Mouse (Mus musculus) heart, embryonic 15.5 days (tissue): ENCODE measurements around the gene Il2rg. TPM values are rescaled to one million over a fixed set of nuclear protein-coding genes. Genes with fewer than 3 reads are reported as not detected.
A peak's percentile ranks its signal among the peaks of the same experiment; 100 is the strongest.

Experiments used
- ATAC-seq: fragments of 200-750 bp; cut with Nextera tagmentation; replicated peaks from 2 replicates; pipeline ENCODE4 v1.8.0; 2017; ENCODE audit warnings: low read depth, moderate TSS enrichment; ENCODE audit not compliant: insufficient number of reproducible peaks, insufficient read depth, low FRiP score
- H3K27ac ChIP-seq: fragments of 300-500 bp; sonication (generic); 2 replicates; pipeline ENCODE4 v1.5.1; 2015; ENCODE audit warnings: mild to moderate bottlenecking, inconsistent platforms
- H3K27me3 ChIP-seq: fragments of 300-500 bp; sonication (generic); 2 replicates; pipeline ENCODE4 v1.6.1; 2015; ENCODE audit warnings: inconsistent platforms
- H3K36me3 ChIP-seq: fragments of 300-500 bp; sonication (generic); 2 replicates; pipeline ENCODE4 v1.6.1; 2015; ENCODE audit warnings: mild to moderate bottlenecking, inconsistent platforms
- H3K4me1 ChIP-seq: fragments of 300-500 bp; sonication (generic); replicated peaks from 2 replicates; pipeline ENCODE4 v1.6.1; 2015; ENCODE audit warnings: inconsistent platforms
- H3K4me2 ChIP-seq: fragments of 300-500 bp; sonication (generic); 2 replicates; pipeline ENCODE4 v1.6.1; 2015; ENCODE audit warnings: inconsistent platforms, mild to moderate bottlenecking, moderate library complexity
- H3K4me3 ChIP-seq: fragments of 300-500 bp; sonication (generic); 2 replicates; pipeline ENCODE4 v1.5.1; 2015; ENCODE audit warnings: mild to moderate bottlenecking, inconsistent platforms
- H3K9ac ChIP-seq: fragments of 300-500 bp; sonication (generic); 2 replicates; pipeline ENCODE4 v1.6.1; 2015; ENCODE audit warnings: mild to moderate bottlenecking, inconsistent platforms
- H3K9me3 ChIP-seq: fragments of 300-500 bp; sonication (generic); replicated peaks from 2 replicates; pipeline ENCODE4 v1.6.1; 2016; ENCODE audit warnings: inconsistent platforms
- WGBS: fragments of 180-500 bp; shearing (Covaris S2); methylation state at CpG from one replicate; pipeline ENCODE4 v1.1.7; 2015; ENCODE audit warnings: mixed read lengths; 5-methylcytosine and 5-hydroxymethylcytosine counted together
- polyA plus RNA-seq: library from polyadenylated mRNA; unstranded; fragments of >200 nt; fragmentation: Nextera tagmentation; extraction: Ambion mirVana; gene quantifications from 2 replicates; pipeline ENCODE4 v1.2.1, GENCODE M21; 2015

Gene Il2rg
- polyA plus RNA-seq, 1 experiment from 2014 or later: 17.3 TPM

DNA sequence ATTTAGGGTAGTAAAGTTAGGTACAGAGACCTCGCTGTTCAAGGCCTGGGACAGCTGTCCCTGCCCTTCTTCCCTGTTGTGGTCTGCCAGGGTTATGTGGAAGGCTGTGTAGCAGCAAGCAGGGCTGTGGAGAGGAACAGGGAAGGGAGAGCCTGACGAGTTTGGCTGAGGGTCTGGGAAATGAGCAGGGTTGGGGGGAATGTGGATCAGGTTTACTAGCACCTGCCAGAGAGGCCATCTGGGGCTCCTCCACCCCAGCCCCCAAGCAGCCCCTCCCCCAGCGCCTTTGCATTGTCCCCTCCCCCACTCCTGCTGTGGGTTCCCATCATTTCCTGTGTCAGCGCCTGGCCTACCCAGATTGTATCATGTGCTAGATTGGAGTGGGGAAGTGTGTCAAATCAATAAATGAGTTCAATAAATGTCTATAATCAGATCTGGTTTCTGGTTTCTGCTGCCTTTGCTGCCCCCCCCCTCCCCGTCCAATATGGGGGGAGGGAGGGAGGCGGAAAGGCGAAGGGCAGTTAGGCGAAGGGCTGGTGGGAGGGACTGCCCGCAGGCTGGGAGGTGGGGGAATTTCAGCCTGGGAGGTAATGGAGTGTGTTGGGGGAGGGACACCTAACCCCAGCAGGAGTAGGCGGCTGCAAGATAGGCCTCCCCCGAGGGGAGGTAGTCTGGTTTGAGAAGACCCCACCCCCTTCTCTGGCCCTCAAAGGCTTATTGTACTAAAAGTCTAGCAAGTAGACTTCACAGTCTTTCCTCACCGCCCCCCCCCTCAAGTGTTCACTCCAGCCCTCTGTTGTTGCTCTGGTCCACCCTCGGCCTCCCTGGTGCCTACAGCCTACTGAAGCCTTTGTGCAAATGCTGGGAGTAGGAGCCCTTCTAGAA is 7.4 kb downstream of the Il2rg start:
- Histone ChIP-seq H3K4me1 (peaks cover 18% of the 10 kb centered on the region), H3K4me2 (peak overlapping the region; percentile 30; the same call in 1 of the 2 replicates), H3K27me3 (no peaks in the 10 kb centered on the region), H3K9ac (no peak overlapping the region), H3K36me3 (no peaks in the 10 kb centered on the region), H3K27ac (peak overlapping the region; percentile 6; the same call in 1 of the 2 replicates), H3K9me3 (no peaks in the 10 kb centered on the region), H3K4me3 (no peak overlapping the region)
- peak; percentile 55; the same call in 1 of the 2 replicates for ATAC-seq
- WGBS: 25% methylated on average over 12 of the region's 13 CpGs

DNA sequence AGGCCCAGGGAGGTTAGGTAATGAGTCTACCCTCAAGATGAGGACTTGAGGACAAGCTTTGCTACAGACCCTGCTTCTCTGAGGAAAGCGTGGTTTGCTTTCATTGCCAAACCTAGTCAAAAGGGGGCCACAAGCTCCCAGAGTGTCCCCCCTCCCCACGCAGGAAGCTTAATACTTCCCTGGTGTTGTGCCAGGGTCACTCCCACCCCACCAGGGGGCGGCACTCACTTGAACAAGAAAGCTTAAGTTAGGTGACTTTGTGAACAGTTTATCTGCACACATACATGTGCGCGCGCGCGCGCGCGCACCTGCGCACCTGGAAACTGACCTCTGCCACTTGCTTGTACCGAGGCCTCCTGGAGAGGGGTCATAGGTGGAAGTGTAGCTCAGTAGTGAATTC is 11.5 kb downstream of the Il2rg start:
- H3K4me3 ChIP-seq: no peak overlapping the region
- no peaks in the 10 kb centered on the region for H3K27me3 ChIP-seq
- WGBS: 78% methylated on average over 13 of the region's 13 CpGs

DNA sequence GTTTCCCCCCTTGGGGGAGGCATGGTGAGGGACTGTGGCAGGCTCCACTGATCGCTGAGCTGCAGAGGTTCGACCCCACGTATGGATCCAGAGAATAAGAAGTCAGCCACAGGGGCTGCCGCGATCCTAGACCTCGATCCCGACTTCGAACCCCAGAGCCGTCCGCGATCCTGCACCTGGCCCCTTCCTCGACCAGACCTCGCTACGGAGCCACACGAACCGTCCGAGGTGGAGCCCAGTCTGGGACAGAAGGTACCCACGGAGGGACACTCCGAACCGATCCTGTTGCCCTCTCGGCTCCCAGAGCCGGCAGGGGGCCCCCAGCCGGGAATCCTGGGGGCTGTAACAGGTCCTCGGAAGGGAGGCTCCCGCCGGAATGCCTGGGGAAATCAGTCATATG is 13.3 kb downstream of the Il2rg start:
- H3K4me2 ChIP-seq: peak overlapping the region; percentile 82
- WGBS: 12% methylated on average over 26 of the region's 26 CpGs
- H3K27ac ChIP-seq: peak overlapping the region; percentile 71
- H3K4me3 ChIP-seq: peak overlapping the region; percentile 65
- H3K9me3 ChIP-seq: no peaks in the 10 kb centered on the region
- H3K36me3 ChIP-seq: no peaks in the 10 kb centered on the region
- peak overlapping the region; percentile 71 for H3K9ac ChIP-seq
- H3K27me3 ChIP-seq: no peaks in the 10 kb centered on the region
- H3K4me1 ChIP-seq: peaks cover 11% of the 10 kb centered on the region
- 0 out of 2 replicates have a peak, but pooled peaks have one; percentile 5 for ATAC-seq

More for the DNA sequence above, 11.5 kb downstream of the Il2rg start:
- Histone ChIP-seq H3K4me2 (no peak overlapping the region), H3K9ac (no peak overlapping the region), H3K4me1 (peaks cover 21% of the 10 kb centered on the region), H3K36me3 (no peaks in the 10 kb centered on the region), H3K9me3 (no peaks in the 10 kb centered on the region), H3K27ac (no peak overlapping the region)
- no peak for ATAC-seq

DNA sequence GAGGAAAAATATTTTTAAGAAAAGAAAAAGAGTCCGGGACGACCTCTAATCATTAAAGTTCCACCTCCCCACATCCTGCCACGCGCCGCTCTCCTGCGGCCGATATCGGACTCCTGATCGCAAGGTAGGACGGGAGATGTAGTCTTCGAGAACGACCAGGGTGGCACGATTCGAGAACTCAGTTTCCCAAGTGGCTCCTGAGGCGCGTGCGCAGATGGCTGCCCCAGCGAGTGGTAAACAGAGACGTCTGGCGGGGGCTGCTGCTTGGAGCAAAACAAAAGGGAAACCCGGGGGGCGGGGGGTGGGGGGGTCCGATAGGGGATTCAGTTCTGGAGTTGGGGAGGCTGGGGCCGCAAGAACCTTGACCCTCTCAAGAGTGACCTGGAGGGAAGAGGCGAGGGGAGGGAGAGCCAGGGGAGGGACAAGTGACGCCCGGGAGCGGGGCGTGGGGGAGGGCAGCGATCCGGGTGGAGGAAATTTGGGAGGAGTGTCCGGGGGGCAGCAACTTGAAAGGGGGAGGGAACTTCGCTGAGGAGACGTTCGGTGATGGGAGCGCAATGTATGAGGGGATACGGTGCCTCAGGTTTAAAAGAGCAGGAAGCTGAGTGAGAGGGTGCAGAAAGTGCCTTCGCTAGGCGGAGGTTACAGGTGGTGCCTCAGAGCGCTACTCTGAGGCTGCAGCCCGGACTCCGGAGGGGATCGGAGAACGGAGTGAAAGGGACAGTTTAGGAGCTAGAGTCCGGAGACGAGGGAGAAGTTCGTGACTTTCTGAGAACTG is 13.9 kb downstream of the Il2rg start, which contains the start of gene Foxo4:
Gene Foxo4 (plus strand): TSS at position 577 of the 778 bp plus-strand sequence.
- H3K9me3 ChIP-seq: no peaks in the 10 kb centered on the region
- H3K27me3 ChIP-seq: no peaks in the 10 kb centered on the region
- WGBS: 15% methylated on average over 47 of the region's 47 CpGs
- peak within 1 kb of the TSS; percentile 71 for H3K9ac ChIP-seq
- peak within 1 kb of the TSS; percentile 82 for H3K4me2 ChIP-seq
- peak within 1 kb of the TSS; percentile 71 for H3K27ac ChIP-seq
- no peaks in the 10 kb centered on the region for H3K36me3 ChIP-seq
- ATAC-seq: peak; percentile 84
- peaks cover 11% of the 10 kb centered on the region for H3K4me1 ChIP-seq
- peak within 1 kb of the TSS; percentile 65 for H3K4me3 ChIP-seq

DNA sequence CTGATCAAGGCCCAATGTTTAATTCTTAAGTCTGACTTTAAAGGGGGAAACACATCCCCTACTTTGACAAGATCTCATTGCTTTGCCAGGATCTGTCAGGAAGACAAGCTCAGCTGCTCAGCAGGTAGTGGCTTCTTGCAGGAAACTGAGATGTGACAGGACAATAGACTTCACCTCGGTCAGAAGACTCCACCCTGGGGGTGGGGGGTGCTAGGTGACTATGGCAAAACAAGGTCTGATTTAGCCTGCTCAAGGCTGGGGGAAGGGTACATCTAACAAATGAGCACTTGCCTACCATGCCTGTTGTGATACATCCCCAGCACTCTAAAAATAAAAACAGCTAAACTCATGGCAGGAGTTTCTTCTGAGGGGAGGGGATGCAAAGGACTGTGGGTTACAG is 23.0 kb downstream of the Il2rg start:
- H3K27me3 ChIP-seq: no peaks in the 10 kb centered on the region
- ATAC-seq: no peak
- H3K4me3 ChIP-seq: no peak overlapping the region
- H3K27ac ChIP-seq: no peak overlapping the region
- no peaks in the 10 kb centered on the region for H3K9me3 ChIP-seq
- 21% methylated on average over 1 of the region's 1 CpGs for WGBS
- H3K36me3 ChIP-seq: no peaks in the 10 kb centered on the region
- H3K9ac ChIP-seq: no peak overlapping the region
- no peak overlapping the region for H3K4me2 ChIP-seq
- no peaks in the 10 kb centered on the region for H3K4me1 ChIP-seq

DNA sequence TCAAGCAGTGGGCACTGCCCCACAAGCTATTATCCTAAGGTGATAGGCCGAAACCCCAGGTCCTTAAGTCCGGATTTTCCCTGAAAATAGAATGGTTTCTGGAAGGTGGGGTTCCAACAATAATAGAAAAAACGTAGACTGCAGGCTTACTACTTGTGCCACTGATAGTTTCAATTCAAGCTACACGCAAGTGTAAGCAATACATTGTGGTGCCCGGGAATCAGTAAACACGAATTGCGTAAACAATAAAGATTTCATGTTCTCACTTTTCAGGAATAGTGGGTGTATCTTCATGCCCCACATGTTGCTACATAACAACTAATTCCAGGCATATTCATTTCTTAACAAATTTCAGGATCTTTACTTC is 45.3 kb downstream of the Il2rg start:
- 35% methylated on average over 7 of the region's 7 CpGs for WGBS
- H3K9me3 ChIP-seq: no peaks in the 10 kb centered on the region
- no peak for ATAC-seq

DNA sequence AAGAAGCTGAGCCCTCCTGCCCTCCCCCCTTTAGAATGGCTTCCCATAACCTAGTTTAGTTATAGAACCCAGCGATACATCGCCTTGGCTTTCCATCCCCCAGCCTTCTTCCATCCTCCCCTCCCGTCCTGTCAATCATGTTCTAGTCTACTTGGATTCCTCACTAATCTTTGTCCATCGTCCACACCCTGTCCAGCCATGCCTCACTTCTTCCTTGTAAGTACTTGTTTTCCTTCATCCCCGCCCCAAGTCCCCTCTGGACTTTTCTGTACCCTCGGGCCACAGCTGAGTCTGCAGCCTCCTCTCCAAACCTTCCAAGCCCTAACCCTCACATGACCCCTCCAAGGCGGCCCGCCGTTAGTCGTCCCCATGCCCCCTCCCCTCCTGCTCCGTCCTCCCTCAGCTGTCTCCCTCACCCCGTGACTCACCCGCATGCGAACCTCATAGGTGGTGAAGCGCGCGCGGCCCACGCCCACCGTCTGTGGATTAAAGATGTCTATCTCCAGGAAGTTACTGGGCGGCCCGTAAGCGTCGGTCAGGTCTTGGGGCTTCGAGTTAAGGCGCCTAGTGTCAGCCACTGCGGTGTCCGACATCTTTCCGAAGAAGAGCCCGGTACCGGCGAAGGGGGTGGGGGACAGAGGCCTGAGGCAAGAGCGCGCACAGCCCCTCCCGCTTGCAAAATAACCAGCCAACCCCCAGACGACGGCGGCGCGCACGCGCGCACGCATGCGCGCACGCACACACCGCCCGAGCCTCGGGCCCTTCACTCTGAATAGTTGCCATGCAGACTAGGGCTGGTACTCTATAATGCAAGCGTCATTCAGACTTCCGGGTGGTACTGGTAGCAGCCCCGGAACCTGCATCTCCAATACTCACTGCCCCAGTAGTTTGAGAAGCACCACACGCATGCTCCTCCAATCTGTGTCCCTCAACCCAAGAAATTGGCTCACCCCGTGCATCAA is 45.9 kb downstream of the Il2rg start, which contains the start of gene Snx12:
Gene Snx12 (minus strand): TSS at position 730 of the 962 bp plus-strand sequence.
- Histone ChIP-seq H3K4me3 (peak within 1 kb of the TSS; percentile 67), H3K9ac (peak within 1 kb of the TSS; percentile 55), H3K4me1 (0 out of 2 replicates have a peak, but pooled peaks cover 4% of the 10 kb centered on the region), H3K27me3 (no peaks in the 10 kb centered on the region; the same call in 1 of the 2 replicates), H3K4me2 (peak within 1 kb of the TSS; percentile 61), H3K36me3 (0 out of 2 replicates have a peak, but pooled peaks cover 4% of the 10 kb centered on the region), H3K27ac (peak within 1 kb of the TSS; percentile 77), H3K9me3 (no peaks in the 10 kb centered on the region)
- WGBS: 16% methylated on average over 55 of the region's 55 CpGs
- peak; percentile 97 for ATAC-seq

More for the DNA sequence above, 45.3 kb downstream of the Il2rg start:
- Histone ChIP-seq H3K4me1 (0 out of 2 replicates have a peak, but pooled peaks cover 4% of the 10 kb centered on the region), H3K4me2 (peak overlapping the region; percentile 61), H3K9ac (peak overlapping the region; percentile 25; the same call in 1 of the 2 replicates), H3K27ac (peak overlapping the region; percentile 60), H3K27me3 (no peaks in the 10 kb centered on the region; the same call in 1 of the 2 replicates), H3K4me3 (peak overlapping the region; percentile 67), H3K36me3 (0 out of 2 replicates have a peak, but pooled peaks cover 4% of the 10 kb centered on the region)

Other genes starting within 250 kb of the Il2rg start
- gene Tex11, start 208.6 kb downstream of the Il2rg start, polyA plus RNA-seq: 0.29 and 0.45 TPM in 2 replicates
- 0.26 and 0.80 TPM in 2 replicates for gene Slc7a3, start 182.2 kb downstream of the Il2rg start, polyA plus RNA-seq
- 34.3 and 39.7 TPM in 2 replicates for gene Snx12, start 45.7 kb downstream of the Il2rg start, polyA plus RNA-seq
- 1.4 and 1.9 TPM in 2 replicates for gene Foxo4, start 13.7 kb downstream of the Il2rg start, polyA plus RNA-seq
- not detected in 2 replicates for gene Gm614, start 4.3 kb downstream of the Il2rg start, polyA plus RNA-seq
- not detected in 2 replicates for gene Gm20489, start 768 bp upstream of the Il2rg start, polyA plus RNA-seq
- gene Med12, start 5.8 kb upstream of the Il2rg start, polyA plus RNA-seq: 17.0 and 24.2 TPM in 2 replicates
- gene Nlgn3, start 30.9 kb upstream of the Il2rg start, polyA plus RNA-seq: 1.7 and 3.3 TPM in 2 replicates
- gene Gjb1, start 108.1 kb upstream of the Il2rg start, polyA plus RNA-seq: 0.21 and 0.91 TPM in 2 replicates
- 22.1 and 24.6 TPM in 2 replicates for gene Zmym3, start 152.6 kb upstream of the Il2rg start, polyA plus RNA-seq
- gene Nono, start 161.1 kb upstream of the Il2rg start, polyA plus RNA-seq: 209 and 253 TPM in 2 replicates
- 77.1 and 88.5 TPM in 2 replicates for gene Itgb1bp2, start 180.8 kb upstream of the Il2rg start, polyA plus RNA-seq